Mouse (Mus musculus) lung, adult 2 months (tissue): ENCODE data around the gene Rps6ka2.
"Not testable (repeated sequence)": the region's sequence is repeated elsewhere in the genome, so short reads cannot be mapped to it uniquely, and the experiment has no call there.

Experiments
- CTCF ChIP-seq: fragments of 200-500 bp; IDR thresholded peaks from 2 replicates; pipeline ENCODE4 v1.5.1; 2011; ENCODE audit warnings: mild to moderate bottlenecking, low read length, control low read depth; ENCODE audit not compliant: insufficient read depth
- POLR2A ChIP-seq: fragments of 200-500 bp; IDR thresholded peaks from 2 replicates; pipeline ENCODE4 v1.6.1; 2011; ENCODE audit warnings: low read depth, mild to moderate bottlenecking, control low read depth, low read length, borderline replicate concordance; ENCODE audit errors: extremely low read depth

GRCm38 (mm10) chr17:7306278-7307196 is 136.6 kb downstream of the Rps6ka2 start:
- TF ChIP-seq POLR2A, CTCF: not testable (repeated sequence)
